Mouse (Mus musculus) hindbrain, postnatal 0 days (tissue): ENCODE data around the gene Agr2. TPM values are rescaled to one million over a fixed set of nuclear protein-coding genes. Genes with fewer than 3 reads are reported as not detected.

Source experiments
- ATAC-seq: fragments of 200-750 bp; cut with Nextera tagmentation; 2 replicates; pipeline ENCODE4 v1.8.0; 2017; ENCODE audit warnings: mild to moderate bottlenecking, moderate TSS enrichment, moderate library complexity
- DNase-seq: peaks from one replicate; pipeline ENCODE4 v3.0.0-alpha.2; 2015; ENCODE audit warnings: low spot score
- H3K27ac ChIP-seq: fragments of 300-500 bp; sonication (generic); 2 replicates; pipeline ENCODE4 v1.5.1; 2014; ENCODE audit warnings: mild to moderate bottlenecking
- H3K27me3 ChIP-seq: fragments of 300-500 bp; sonication (generic); 2 replicates; pipeline ENCODE4 v1.6.1; 2014; ENCODE audit warnings: low read length, mixed read lengths; ENCODE audit not compliant: insufficient read depth
- H3K36me3 ChIP-seq: fragments of 300-500 bp; sonication (generic); 2 replicates; pipeline ENCODE4 v1.6.1; 2014; ENCODE audit warnings: low read length, mixed read lengths; ENCODE audit not compliant: insufficient read depth
- H3K4me1 ChIP-seq: fragments of 300-500 bp; sonication (generic); 2 replicates; pipeline ENCODE4 v1.6.1; 2014; ENCODE audit warnings: antibody characterized with exemption, low read length, mixed read lengths; ENCODE audit not compliant: insufficient read depth
- H3K4me2 ChIP-seq: fragments of 300-500 bp; sonication (generic); 2 replicates; pipeline ENCODE4 v1.6.1; 2014; ENCODE audit warnings: low read depth, mild to moderate bottlenecking, low read length, moderate library complexity, mixed read lengths
- H3K4me3 ChIP-seq: fragments of 300-500 bp; sonication (generic); 2 replicates; pipeline ENCODE4 v1.5.1; 2014; ENCODE audit warnings: low read length
- H3K9ac ChIP-seq: fragments of 300-500 bp; sonication (generic); replicated peaks from 2 replicates; pipeline ENCODE4 v1.6.1; 2014; ENCODE audit warnings: mild to moderate bottlenecking, low read length, moderate library complexity, mixed read lengths
- H3K9me3 ChIP-seq: fragments of 300-500 bp; sonication (generic); 2 replicates; pipeline ENCODE4 v1.6.1; 2016; ENCODE audit warnings: low read length, mixed read lengths
- CTCF ChIP-seq: IDR thresholded peaks from 2 replicates; pipeline ENCODE4 v1.5.1; 2016; ENCODE audit warnings: antibody characterized with exemption, control low read depth, low read depth
- WGBS: fragments of 180-500 bp; shearing (Covaris S2); extraction: QIAGEN DNeasy Blood & Tissue Kit; methylation state at CpG from one replicate; pipeline ENCODE4 v1.1.7; 2014; 5-methylcytosine and 5-hydroxymethylcytosine counted together
- polyA plus RNA-seq: library from polyadenylated mRNA; unstranded; fragments of >200 nt; fragmentation: Nextera tagmentation; extraction: Ambion mirVana; gene quantifications from 2 replicates; pipeline ENCODE4 v1.2.1, GENCODE M21; 2015
- total RNA-seq: library from RNA; depleted of rRNA; stranded (reverse); fragments of >200 nt; gene quantifications from 2 replicates; pipeline ENCODE4 v1.2.3, GENCODE M21; 2014

Agr2 gene
- total and polyA plus RNA-seq, 2 experiments from 2014 or later: 0.25 TPM; not detected in 1

DNA sequence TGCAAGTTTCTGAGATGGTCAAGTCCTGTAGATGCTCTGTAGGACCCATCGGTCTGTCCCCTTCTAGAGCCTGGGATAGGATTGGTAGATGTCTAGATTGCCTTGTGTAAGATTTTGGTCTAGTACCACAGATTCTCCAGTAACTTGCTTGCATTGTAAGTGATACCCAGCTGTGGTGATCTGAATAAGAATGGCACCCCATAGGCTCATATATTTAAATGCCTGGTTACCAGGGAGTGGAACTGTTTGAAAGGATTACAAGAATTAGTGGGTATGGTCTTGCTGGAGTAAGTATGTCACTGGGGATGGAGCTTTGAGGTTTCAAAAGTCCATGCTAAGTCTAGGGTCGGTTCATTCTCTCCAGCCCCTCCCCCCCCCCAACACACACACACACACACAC lies 28.0 kb downstream of the Agr2 start:
- 86% methylated on average over 2 of the region's 2 CpGs for WGBS
- H3K36me3 ChIP-seq: peaks cover 17% of the 10 kb centered on the region; the same call in 1 of the 2 replicates
- H3K4me2 ChIP-seq: no peak overlapping the region
- no peak for TF ChIP-seq CTCF
- no peak overlapping the region for H3K9ac ChIP-seq
- H3K4me3 ChIP-seq: no peak overlapping the region
- ATAC-seq: no peak
- H3K27me3 ChIP-seq: no peaks in the 10 kb centered on the region
- no peak overlapping the region for H3K27ac ChIP-seq
- H3K4me1 ChIP-seq: no peaks in the 10 kb centered on the region
- no peak for DNase-seq
- no peaks in the 10 kb centered on the region for H3K9me3 ChIP-seq

DNA sequence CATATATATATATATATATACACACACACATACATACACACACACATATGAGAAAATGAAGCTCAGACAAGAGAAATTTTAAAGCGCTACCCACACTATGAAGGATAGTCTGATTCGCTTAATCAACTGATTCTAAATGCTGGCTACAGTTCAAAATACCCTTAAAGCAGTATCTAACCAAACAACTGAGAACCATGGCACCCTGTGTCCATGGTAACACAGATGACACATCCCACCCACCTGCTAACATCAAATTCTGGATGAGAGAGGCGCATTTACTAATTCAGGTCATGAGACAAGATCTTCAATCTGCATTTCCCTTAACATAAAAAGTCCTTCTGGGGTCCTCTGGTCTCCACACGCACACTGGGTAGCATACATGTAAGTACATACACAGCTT lies 33.4 kb downstream of the Agr2 start:
- Histone ChIP-seq H3K27me3 (no peaks in the 10 kb centered on the region), H3K4me2 (no peak overlapping the region), H3K27ac (no peak overlapping the region), H3K4me3 (no peak overlapping the region), H3K4me1 (no peaks in the 10 kb centered on the region), H3K9ac (no peak overlapping the region), H3K36me3 (no peaks in the 10 kb centered on the region), H3K9me3 (no peaks in the 10 kb centered on the region)
- no peak for DNase-seq
- no peak for ATAC-seq
- WGBS: 90% methylated on average over 4 of the region's 4 CpGs
- TF ChIP-seq CTCF: no peak

DNA sequence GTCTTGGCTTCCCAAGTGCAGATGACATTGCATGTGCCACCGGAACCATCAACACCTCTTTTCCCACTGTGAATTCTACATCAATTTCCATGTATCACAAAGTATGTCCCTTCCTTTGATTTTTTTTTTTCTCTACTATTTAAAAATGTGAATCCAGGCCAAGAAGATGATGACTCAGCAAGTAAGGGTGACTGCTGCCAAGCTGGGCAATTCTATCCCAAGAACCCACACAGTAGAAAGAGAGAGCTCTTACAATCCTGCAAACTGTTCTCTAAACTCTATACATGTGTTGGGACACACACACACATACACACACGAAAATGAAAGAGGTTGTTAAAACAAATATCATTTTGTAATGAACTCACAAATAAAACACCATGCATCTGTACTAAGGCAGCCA lies 34.5 kb downstream of the Agr2 start:
- DNase-seq: no peak
- Histone ChIP-seq H3K9ac (no peak overlapping the region), H3K9me3 (no peaks in the 10 kb centered on the region), H3K27me3 (no peaks in the 10 kb centered on the region), H3K4me1 (no peaks in the 10 kb centered on the region), H3K27ac (no peak overlapping the region), H3K36me3 (no peaks in the 10 kb centered on the region), H3K4me3 (no peak overlapping the region), H3K4me2 (no peak overlapping the region)
- no peak for TF ChIP-seq CTCF
- WGBS: 92% methylated on average over 2 of the region's 2 CpGs
- ATAC-seq: no peak

DNA sequence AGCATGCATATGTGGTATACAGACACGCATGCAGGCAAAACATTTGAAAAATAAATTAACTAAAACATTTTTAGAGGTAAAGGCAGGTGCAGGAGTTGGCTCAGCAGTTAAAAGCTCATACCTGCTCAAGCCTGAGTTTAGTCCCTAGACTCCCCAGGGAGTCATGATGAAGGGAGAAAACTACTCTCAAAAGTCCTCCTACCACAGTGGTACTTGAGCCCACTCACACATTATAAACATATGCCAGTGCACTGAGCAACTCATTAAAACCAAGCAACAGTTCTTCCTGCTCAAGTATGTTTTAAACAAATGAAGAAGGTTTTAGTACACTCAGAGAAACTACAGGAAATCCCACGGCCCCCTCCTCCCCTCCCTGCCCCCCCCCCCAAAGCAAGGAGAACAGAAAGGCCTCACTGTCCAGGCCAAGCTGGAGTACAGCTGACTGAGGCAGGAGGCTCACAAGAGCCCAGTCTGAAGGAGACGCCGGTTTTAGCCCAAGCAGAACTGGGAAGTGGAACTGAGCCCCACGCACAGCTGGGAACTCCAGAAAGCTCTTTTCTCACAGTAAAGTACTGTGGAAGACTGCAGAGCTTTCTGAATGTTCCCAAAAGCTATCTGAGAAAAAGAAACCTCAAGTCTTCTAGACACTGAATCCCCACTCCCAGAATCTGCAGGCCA lies 36.4 kb downstream of the Agr2 start:
- no peak for TF ChIP-seq CTCF
- H3K27ac ChIP-seq: no peak overlapping the region
- H3K4me3 ChIP-seq: no peak overlapping the region
- ATAC-seq (0 out of 2 replicates have a peak, but pooled peaks have one; percentile 24), DNase-seq (no peak)
- no peaks in the 10 kb centered on the region for H3K27me3 ChIP-seq
- H3K36me3 ChIP-seq: no peaks in the 10 kb centered on the region
- H3K9me3 ChIP-seq: no peaks in the 10 kb centered on the region
- no peak overlapping the region for H3K4me2 ChIP-seq
- 76% methylated on average over 5 of the region's 5 CpGs for WGBS
- no peak overlapping the region for H3K9ac ChIP-seq
- H3K4me1 ChIP-seq: no peaks in the 10 kb centered on the region

DNA sequence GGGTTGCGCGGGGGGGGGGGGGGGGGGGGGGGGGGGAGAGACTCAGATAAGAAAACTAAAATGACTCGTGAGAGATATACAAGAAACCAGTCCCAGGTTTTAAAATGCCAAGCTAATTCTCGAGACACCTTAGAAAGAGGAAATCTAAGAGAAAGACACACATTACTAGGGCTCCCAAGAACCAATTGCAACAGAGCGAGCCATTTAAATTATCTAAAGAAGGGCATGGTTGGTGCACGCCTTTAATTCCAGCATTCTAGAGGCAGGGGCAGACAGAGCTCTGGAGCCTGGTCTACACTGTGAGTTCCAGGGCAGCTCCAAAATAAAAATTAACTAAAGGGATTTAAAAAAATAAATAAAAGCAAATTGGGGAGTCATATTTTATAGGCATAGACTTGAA lies 37.0 kb downstream of the Agr2 start:
- WGBS: 86% methylated on average over 4 of the region's 6 CpGs

DNA sequence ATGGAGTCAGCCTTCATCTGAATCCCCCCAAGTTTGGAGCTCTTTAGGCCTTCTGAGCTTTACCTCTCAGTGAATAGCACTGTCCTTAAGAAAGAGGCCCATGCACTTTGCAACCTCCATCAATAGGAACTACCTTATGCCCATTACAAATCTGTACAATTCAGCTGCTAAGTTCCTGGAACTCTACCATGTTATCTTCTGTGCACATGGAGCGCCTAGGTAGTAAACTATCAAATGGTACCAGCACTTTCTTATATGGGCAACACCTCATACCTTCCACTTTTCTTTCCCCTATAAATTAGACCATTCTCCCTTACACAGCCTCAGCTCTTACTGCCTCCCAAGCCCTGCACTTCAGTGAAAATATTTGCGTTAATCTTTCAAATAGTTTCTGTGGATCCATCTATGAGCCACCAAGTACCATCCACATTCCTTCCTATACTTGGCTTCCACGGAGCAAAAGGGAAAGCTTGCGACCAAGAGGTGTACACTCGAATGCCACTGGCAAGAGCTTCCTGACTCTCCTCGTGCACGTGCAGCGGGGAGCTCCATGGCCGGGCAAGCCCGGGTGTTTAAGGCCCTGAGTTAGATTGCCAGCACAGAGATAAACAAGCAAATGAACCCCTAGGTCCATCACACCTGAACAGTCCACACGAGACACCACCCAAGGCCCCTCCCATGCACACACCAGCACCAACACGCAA lies 38.1 kb downstream of the Agr2 start:
- ATAC-seq: no peak
- Histone ChIP-seq H3K9ac (no peak overlapping the region), H3K4me2 (no peak overlapping the region), H3K27me3 (no peaks in the 10 kb centered on the region), H3K4me3 (no peak overlapping the region), H3K36me3 (no peaks in the 10 kb centered on the region), H3K9me3 (no peaks in the 10 kb centered on the region), H3K4me1 (no peaks in the 10 kb centered on the region), H3K27ac (no peak overlapping the region)
- WGBS: 85% methylated on average over 12 of the region's 12 CpGs
- no peak for DNase-seq
- TF ChIP-seq CTCF: no peak

More for the DNA sequence above, 37.0 kb downstream of the Agr2 start:
- H3K36me3 ChIP-seq: no peaks in the 10 kb centered on the region
- no peak for TF ChIP-seq CTCF
- H3K27me3 ChIP-seq: no peaks in the 10 kb centered on the region
- no peak overlapping the region for H3K9ac ChIP-seq
- H3K9me3 ChIP-seq: no peaks in the 10 kb centered on the region
- no peak overlapping the region for H3K4me2 ChIP-seq
- no peak for ATAC-seq
- H3K27ac ChIP-seq: no peak overlapping the region
- DNase-seq: no peak
- H3K4me3 ChIP-seq: no peak overlapping the region
- H3K4me1 ChIP-seq: no peaks in the 10 kb centered on the region

DNA sequence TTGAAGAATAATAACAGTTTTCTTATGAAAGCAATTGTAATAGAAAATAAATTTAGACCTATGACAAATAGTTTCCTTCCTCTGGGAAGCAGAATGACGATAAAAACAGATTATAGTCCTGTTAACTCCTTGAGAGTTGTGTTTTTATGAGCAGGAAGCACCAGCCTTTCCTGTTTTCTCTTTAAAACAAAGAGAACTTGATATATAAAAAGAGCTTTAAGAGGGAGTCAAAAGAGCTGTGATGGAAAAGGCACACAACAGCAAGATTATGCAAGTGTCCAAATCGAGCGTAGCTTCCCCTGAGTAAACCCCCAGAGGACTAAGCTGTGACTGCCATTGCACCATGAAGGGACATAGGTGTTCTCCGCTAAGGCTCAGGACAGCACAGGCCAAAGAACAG lies 39.7 kb downstream of the Agr2 start:
- DNase-seq (no peak), ATAC-seq (no peak)
- no peak for TF ChIP-seq CTCF
- no peaks in the 10 kb centered on the region for H3K4me1 ChIP-seq
- H3K9me3 ChIP-seq: no peaks in the 10 kb centered on the region
- no peak overlapping the region for H3K9ac ChIP-seq
- no peaks in the 10 kb centered on the region for H3K27me3 ChIP-seq
- no peak overlapping the region for H3K27ac ChIP-seq
- H3K4me2 ChIP-seq: no peak overlapping the region
- 67% methylated on average over 4 of the region's 4 CpGs for WGBS
- no peaks in the 10 kb centered on the region for H3K36me3 ChIP-seq
- no peak overlapping the region for H3K4me3 ChIP-seq
